Comparison of ENCODE assay signal across 10 mouse cellular contexts in the genomic region with DNA sequence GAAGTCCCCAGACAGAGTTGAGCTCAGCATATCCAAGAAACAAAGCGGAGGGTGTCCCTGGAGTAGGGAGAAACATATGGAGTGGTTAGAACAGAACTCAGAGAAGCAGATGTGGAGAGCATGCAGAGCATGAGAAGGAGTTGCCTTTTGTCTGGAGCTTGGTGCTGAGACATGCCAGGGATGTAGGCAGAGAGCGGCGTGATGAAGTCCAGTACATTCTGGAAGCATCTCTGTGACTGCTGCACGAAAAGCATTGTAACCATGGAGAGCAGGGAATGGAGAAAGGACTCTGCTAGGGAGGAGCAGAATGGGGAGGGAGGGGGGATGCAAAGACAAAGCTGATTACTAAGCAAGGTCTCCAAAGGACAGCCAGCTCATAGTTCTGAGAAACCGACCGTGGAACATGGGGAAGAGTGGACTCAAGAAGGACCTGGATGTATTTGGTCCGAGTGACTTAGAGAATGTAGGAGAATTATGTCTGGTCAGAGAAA.
DNase-seq lines count a peak whose midpoint lies in the region; ATAC-seq and TF ChIP-seq lines count a peak whose summit lies in the region.
"Had no signal": no experiment of that assay in that cellular context is flagged by ENCODE, and none has a peak within 500 bp of the region (broad histone marks: within the 10 kb centered on the region; RNA-seq: fewer than 3 reads in every experiment).

No protein-coding gene starts in this region.

- no peaks in the 10 kb centered on the region for H3K27me3 ChIP-seq in lung, embryonic 14.5 days (ENCODE audit: insufficient read depth, low read length)
- H3K27me3 ChIP-seq in hindbrain, embryonic 14.5 days (ENCODE audit: control insufficient read depth, insufficient read depth, low read length) = no peaks in the 10 kb centered on the region
- no peaks in the 10 kb centered on the region for H3K27me3 ChIP-seq in limb, embryonic 12.5 days
- H3K27me3 ChIP-seq in stomach, embryonic 14.5 days (ENCODE audit: control insufficient read depth, insufficient read depth, low read length) = no peaks in the 10 kb centered on the region
- no peaks in the 10 kb centered on the region for H3K27me3 ChIP-seq in heart, embryonic 11.5 days (ENCODE audit: control insufficient read depth, insufficient read depth, low read length)

- no peaks in the 10 kb centered on the region for H3K36me3 ChIP-seq in lung, embryonic 14.5 days (ENCODE audit: insufficient read depth)
- no peaks in the 10 kb centered on the region for H3K36me3 ChIP-seq in hindbrain, embryonic 14.5 days (replicated peaks; ENCODE audit: control insufficient read depth, insufficient read depth)
- H3K36me3 ChIP-seq in limb, embryonic 12.5 days = no peaks in the 10 kb centered on the region
- no peaks in the 10 kb centered on the region for H3K36me3 ChIP-seq in stomach, embryonic 14.5 days (ENCODE audit: control insufficient read depth, insufficient read depth, low read length)
- no peaks in the 10 kb centered on the region for H3K36me3 ChIP-seq in heart, embryonic 11.5 days (ENCODE audit: control insufficient read depth, insufficient read depth, low read length)
- H3K36me3 ChIP-seq: heart, embryonic 10.5 days had no signal

- H3K9me3 ChIP-seq in lung, embryonic 14.5 days (ENCODE audit: low read depth, low read length) = no peaks in the 10 kb centered on the region
- H3K9me3 ChIP-seq in hindbrain, embryonic 14.5 days (ENCODE audit: control insufficient read depth, low read length) = no peaks in the 10 kb centered on the region
- H3K9me3 ChIP-seq in limb, embryonic 12.5 days = no peaks in the 10 kb centered on the region
- no peaks in the 10 kb centered on the region for H3K9me3 ChIP-seq in stomach, embryonic 14.5 days (ENCODE audit: control insufficient read depth, low read depth, low read length)
- no peaks in the 10 kb centered on the region for H3K9me3 ChIP-seq in heart, embryonic 11.5 days (replicated peaks; ENCODE audit: control insufficient read depth, low read length)
- H3K9me3 ChIP-seq: heart, embryonic 10.5 days had no signal

- DNase-seq in lung, embryonic 14.5 days = no peak
- DNase-seq in lung, postnatal 25 days (ENCODE audit: low spot score) = no peak
- peak; percentile 37 for DNase-seq in hindbrain, embryonic 14.5 days (ENCODE audit: low spot score)
- no peak for DNase-seq in gastrocnemius, adult 8-10 months (ENCODE audit: low spot score in 2 of 2)
- DNase-seq in urinary bladder, postnatal 14 days (ENCODE audit: low spot score) = no peak
- DNase-seq: adrenal gland, postnatal 25 days had no signal

- H3K4me1 ChIP-seq in lung, embryonic 14.5 days (ENCODE audit: insufficient read depth) = 0 out of 2 replicates have a peak, but pooled peaks cover 4% of the 10 kb centered on the region
- H3K4me1 ChIP-seq in hindbrain, embryonic 14.5 days (replicated peaks; ENCODE audit: control insufficient read depth, insufficient read depth, low read length) = peaks cover 19% of the 10 kb centered on the region
- peaks cover 22% of the 10 kb centered on the region for H3K4me1 ChIP-seq in limb, embryonic 12.5 days (replicated peaks)
- H3K4me1 ChIP-seq in stomach, embryonic 14.5 days (ENCODE audit: control insufficient read depth, insufficient read depth, low read length) = peaks cover 11% of the 10 kb centered on the region; the same call in 1 of the 2 replicates
- no peaks in the 10 kb centered on the region for H3K4me1 ChIP-seq in heart, embryonic 11.5 days (ENCODE audit: control insufficient read depth, insufficient read depth, low read length)
- H3K4me1 ChIP-seq: heart, embryonic 10.5 days had no signal

- H3K4me2 ChIP-seq in lung, embryonic 14.5 days = no peak overlapping the region
- 0 out of 2 replicates have a peak overlapping the region, but pooled peaks have one; percentile 29 for H3K4me2 ChIP-seq in hindbrain, embryonic 14.5 days (replicated peaks)
- no peak overlapping the region for H3K4me2 ChIP-seq in limb, embryonic 12.5 days
- H3K4me2 ChIP-seq in stomach, embryonic 14.5 days (replicated peaks; ENCODE audit: low read depth, low read length) = no peak overlapping the region
- H3K4me2 ChIP-seq in heart, embryonic 11.5 days = no peak overlapping the region

- ATAC-seq in lung, embryonic 14.5 days (ENCODE audit: insufficient read depth) = no peak
- ATAC-seq in hindbrain, embryonic 14.5 days (ENCODE audit: low FRiP score) = peak; percentile 42; the same call in 1 of the 2 replicates
- no peak for ATAC-seq in limb, embryonic 12.5 days (ENCODE audit: insufficient number of reproducible peaks, insufficient read depth, low FRiP score, low TSS enrichment, low read depth)
- ATAC-seq in stomach, embryonic 14.5 days (ENCODE audit: insufficient number of reproducible peaks, insufficient read depth, low FRiP score, low read depth) = no peak; the same call in 1 of the 2 replicates
- ATAC-seq in heart, embryonic 11.5 days (replicated peaks; ENCODE audit: insufficient number of reproducible peaks, low FRiP score, low TSS enrichment) = no peak

- TF ChIP-seq CTCF in lung, embryonic 14.5 days (IDR thresholded peaks at IDR 0.05; ENCODE audit: low read depth) = no peak

- H3K27ac ChIP-seq in lung, embryonic 14.5 days (ENCODE audit: low read depth) = peak overlapping the region; percentile 16; the same call in 1 of the 2 replicates
- peak overlapping the region; percentile 73 for H3K27ac ChIP-seq in hindbrain, embryonic 14.5 days
- H3K27ac ChIP-seq in limb, embryonic 12.5 days = peak overlapping the region; percentile 80
- peak overlapping the region; percentile 66; the same call in 1 of the 2 replicates for H3K27ac ChIP-seq in stomach, embryonic 14.5 days (ENCODE audit: low read length)
- H3K27ac ChIP-seq in heart, embryonic 11.5 days (ENCODE audit: low read depth, low read length) = no peak overlapping the region
- H3K27ac ChIP-seq: heart, embryonic 10.5 days had no signal

- no peak overlapping the region for H3K9ac ChIP-seq in lung, embryonic 14.5 days
- H3K9ac ChIP-seq in hindbrain, embryonic 14.5 days = no peak overlapping the region
- no peak overlapping the region for H3K9ac ChIP-seq in limb, embryonic 12.5 days (replicated peaks)
- H3K9ac ChIP-seq in stomach, embryonic 14.5 days (replicated peaks; ENCODE audit: low read depth, low read length) = no peak overlapping the region
- no peak overlapping the region for H3K9ac ChIP-seq in heart, embryonic 11.5 days (ENCODE audit: low read depth, low read length)

- H3K4me3 ChIP-seq in lung, embryonic 14.5 days (ENCODE audit: low read depth, low read length) = no peak overlapping the region
- H3K4me3 ChIP-seq in hindbrain, embryonic 14.5 days (replicated peaks; ENCODE audit: low read length) = no peak overlapping the region
- H3K4me3 ChIP-seq in limb, embryonic 12.5 days (replicated peaks) = no peak overlapping the region
- H3K4me3 ChIP-seq in stomach, embryonic 14.5 days (ENCODE audit: low read depth, low read length) = no peak overlapping the region
- no peak overlapping the region for H3K4me3 ChIP-seq in heart, embryonic 11.5 days (ENCODE audit: low read depth, low read length)
- H3K4me3 ChIP-seq: heart, embryonic 10.5 days had no signal

- WGBS in lung, embryonic 14.5 days = 73% methylated on average over 7 of the region's 7 CpGs
- WGBS in hindbrain, embryonic 14.5 days = 25% methylated on average over 7 of the region's 7 CpGs
- WGBS in limb, embryonic 12.5 days = 76% methylated on average over 7 of the region's 7 CpGs
- WGBS in stomach, embryonic 14.5 days = 59% methylated on average over 7 of the region's 7 CpGs
- 76% methylated on average over 7 of the region's 7 CpGs for WGBS in heart, embryonic 11.5 days (ENCODE audit: insufficient replicate concordance)
